Mouse (Mus musculus) adrenal gland, adult 2 months (tissue): ENCODE measurements at regions not wholly inside any gene's neighbourhood (a gene's known extent, or its start where the extent isn't known, plus 50 kb on each side); places are given as distances from the start of the nearest gene placed in this dataset.

ENCODE experiments used
- DNase-seq: peaks from one replicate; pipeline ENCODE4 v3.0.0; 2021

DNA sequence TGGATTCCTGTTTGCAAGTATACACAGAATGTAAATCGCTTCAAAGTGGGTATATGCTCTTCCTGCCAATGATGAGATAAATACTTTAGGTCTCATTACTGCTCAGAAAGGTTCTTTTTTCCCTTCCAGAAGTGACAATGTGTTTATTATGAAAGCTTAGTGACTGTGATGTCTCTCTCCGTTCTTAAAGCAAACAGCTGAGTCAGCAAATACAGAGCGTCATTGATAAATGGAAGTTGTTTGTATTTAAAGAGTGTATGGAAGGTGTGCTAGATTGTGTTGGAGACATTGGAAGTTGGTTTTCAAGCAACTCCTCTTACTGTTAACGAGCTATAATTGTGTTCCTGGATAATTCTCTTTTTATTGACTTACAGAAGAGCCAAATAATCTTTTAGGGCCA lies 408.0 kb downstream of the Prr30 start:
- DNase-seq, result no peak

DNA sequence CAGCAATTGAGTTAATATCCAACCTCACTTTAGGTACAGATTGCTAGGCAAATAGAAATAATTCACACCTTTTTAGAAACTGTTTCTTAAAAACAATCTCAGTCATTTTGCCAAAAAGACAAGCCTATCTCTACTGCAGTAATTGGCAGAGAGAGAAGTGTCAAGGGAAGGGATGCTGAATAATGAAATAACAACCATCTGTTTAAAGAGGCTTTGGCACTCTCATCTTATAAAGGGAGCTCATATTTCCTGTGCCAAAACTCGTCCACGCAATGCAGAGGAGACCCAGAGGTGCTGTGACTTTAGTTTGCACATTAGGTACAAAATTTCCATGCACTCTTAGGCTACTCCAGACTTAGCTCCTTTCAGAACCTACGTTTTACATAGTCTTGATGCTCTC lies 418.2 kb downstream of the Prr30 start:
- no peak for DNase-seq

DNA sequence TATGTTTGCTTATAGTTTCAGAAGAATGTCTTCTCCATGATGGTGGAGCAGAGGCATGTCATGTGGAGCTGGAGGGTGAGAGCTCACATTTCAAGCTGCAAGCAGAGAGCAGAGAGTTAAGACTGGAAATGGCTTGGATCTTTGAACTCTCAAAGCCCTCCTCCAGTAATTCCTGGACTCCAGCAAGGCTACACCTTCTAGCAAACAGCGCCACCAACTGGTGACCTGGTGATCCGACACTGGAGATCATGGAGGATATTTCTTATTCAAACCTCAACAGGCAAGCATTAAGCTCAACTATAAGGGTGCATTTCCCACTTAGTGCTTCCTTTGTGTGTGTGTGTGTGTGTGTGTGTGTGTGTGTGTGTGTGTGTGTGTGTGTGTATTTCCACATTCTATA lies 446.2 kb downstream of the Prr30 start:
- DNase-seq, result peak; percentile 8

DNA sequence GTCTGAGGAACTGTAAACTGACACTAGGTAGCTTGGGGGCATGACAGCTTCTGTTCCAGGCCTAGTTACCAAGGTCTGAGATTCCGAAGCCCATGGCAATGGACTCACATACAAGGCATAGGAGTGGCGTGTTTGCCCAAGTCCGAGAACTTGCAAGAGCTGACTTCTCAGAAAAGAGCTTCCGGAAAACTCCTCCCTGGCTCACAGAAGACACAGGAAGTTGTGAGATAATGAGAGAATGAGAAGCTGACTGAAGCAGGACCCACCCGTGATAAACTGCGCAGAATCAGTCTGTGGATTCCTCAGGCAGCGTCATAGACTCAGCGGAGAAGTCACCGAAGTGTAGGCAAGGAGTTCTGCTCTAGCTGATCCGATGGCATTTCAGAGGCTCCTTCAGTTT lies 447.4 kb downstream of the Prr30 start:
- no peak for DNase-seq

DNA sequence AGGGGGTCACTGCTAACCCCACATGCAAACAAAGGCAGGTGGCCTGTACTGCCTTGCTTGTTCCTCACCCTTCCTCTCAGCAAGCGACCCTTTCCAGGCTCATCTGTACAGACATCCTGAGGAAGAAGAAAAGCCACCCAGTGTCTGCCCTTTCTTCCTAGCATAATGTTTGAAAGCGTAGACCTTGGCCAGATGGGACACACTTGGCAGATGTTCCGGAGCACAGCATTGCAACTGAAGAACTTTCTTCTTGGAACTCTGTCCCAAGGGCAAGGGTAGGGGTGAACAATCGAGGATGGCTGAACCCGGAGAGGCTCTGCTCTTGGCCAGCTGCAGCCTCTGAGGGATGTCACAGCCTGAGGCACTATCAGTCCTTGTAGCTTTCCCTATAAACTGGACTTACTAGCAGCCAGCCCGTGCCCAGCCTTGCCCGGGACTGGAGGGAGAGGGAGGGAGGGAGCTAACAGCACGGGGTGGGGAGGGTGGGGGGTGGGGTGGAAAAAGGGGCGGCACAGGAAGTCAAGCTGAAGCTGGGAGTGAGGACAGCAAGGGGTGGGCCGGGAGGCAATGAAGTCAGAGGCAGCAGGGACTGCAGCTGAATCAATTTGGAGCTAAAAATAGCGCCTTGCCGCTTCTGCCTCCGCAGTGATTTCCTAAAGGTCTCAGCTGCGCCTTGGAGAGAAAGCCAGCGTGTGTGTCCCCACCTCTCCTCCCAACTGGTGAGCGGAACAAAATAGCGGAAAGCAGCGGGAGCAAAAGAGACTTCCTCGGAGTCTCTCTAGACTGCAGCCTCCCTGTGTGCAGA lies 450.2 kb downstream of the Prr30 start:
- DNase-seq, result peak; percentile 82

DNA sequence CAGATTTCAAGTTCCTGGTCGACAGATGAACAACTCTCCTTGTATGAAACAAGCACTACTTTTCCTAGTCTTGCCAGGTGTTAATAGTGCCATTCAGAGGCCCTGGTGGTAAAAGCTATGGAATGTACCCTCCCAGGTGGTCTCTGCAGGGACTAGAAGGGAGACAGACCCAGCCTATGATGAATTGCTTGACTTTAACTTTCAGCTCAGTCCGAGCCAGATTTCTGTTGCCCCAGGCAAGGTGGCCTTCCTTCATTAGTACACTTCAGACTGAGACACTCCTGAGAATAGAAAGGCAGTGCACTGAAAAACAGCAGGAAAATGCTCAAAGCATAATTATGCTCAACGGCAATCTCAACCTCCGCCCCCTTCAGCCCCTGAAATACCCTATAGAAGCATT lies 450.8 kb upstream of the Klf12 start:
- no peak for DNase-seq

DNA sequence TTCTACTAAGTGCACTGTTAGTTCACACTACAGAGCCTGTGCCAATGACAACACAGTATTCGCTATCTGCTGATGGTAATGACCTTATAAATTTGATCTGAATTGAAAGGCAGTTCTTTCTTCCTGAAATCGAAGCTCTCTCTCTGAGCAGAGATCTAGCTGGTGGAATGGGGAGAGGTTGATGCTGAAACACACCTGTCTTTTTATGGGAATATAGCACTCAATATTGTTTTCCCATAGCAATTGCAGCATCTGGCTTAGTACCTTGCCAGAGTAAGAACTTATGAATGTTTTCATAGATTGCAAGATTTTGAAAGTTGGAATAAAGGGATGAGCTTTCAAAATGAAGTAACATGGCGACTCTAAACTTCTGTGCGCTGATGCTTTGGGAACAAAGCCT lies 444.0 kb upstream of the Klf12 start:
- DNase-seq, result no peak

DNA sequence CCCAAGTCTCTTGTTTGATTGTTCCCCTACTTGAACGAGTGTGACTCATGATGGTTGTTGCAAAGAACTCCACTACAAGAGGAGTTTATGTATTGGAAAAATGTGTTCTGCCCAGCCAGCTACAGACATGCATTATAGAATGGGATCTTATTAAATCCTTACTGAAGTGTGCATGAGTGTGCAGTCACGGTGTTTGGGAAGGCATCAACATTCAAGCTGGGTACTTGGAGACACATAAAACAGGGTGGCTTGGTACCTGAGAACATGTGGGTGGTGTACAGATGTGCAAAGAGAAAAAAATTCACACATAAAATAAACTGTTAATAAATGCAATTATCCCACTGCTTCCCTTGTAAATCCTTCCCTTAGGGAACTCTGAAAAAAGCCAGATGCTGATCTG lies 443.2 kb upstream of the Klf12 start:
- DNase-seq, result no peak

DNA sequence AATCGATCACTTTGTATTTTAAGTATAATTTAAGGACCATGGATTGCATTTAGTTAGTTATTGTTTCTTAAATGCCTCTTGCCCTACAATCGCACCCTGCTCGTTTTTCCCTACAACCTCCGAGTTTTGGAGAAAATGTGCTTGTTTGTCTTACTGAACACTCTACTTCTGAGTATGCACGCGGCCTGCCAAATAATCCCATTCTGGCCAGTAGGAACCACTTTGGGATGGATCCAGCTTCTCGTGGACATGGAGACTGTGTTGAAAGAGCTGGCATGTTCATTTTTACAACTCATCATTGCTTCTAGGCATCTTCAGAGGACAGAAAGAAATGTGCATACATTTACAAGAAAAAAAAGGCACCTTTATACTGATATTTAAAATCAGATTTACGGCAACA lies 440.5 kb upstream of the Klf12 start:
- no peak for DNase-seq

DNA sequence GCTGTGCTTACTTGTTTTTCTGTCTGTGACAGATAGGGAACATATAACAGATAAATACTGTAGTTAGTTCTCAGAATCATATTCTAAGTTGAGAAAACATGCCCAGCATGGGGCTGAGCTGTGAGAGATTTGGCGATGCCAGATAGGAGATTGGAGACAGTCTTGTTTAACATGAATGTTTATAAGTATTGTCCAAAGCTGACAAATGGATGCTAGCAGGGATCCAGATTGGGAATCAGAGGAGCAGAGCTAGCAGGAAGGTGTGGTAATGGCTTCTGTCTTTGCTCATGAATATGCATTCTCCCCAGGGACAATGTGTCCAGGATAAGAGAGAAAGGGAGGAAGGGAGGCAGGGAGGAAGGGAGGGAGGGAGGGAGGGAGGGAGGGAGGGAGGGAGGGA lies 436.2 kb upstream of the Klf12 start:
- DNase-seq, result no peak

DNA sequence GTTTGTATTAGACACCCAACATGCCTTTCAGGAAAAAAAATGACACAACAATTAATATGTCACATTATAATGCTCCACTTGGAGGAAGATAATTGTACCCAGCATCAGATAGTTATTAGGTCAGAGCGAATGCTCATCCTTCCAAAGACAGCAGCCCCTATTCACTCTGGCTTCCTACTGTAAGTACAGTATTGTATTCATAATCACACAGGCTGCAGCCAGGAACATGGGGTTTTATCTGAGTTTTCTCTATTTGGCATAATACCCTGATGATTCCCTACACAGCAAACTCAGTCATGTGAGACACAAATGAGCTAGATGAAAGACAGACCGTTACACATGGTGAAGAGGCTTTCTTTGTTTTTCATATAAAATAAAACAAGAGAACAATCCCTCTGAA lies 430.5 kb upstream of the Klf12 start:
- no peak for DNase-seq

DNA sequence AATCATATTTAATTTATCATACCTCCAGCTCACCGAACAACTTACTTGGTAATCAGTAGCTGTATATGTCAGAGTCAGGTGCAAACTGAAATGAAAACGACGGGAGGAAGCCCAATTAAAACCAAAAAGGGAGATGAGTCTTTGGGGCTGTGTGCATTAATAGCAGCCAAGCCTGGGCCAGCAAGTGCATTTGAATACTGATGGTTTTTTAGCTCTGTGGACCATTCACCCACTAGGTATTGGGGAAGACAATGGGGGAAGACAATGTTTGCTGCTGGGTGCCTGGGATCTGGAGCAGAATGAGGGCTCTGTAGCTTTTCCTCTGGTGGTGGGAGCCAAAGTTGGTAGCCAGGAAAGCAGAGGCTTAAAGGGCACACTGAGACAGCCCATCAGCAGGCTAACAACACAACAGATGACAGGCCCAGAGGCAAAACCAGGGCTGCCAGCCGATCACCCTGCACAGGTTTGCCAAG lies 429.6 kb upstream of the Klf12 start:
- no peak for DNase-seq

DNA sequence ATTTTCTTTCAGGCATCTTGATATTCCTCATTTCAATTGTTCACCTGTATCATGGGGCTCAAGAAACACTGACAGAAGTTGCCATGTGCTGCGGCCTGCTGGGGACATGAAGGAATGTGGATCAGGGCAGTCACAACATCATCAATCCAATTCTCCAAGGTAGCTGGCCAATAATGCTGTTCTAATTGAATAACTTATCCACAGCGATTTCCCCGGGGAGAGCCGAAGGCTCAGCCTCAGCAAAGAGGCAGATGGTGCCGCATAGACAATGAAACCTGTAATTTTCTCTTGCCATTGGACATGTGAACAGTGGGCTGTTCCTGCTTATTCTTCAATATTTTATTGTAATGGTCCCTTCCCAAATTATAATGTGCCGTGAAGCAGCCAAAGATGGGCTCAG lies 429.1 kb upstream of the Klf12 start:
- no peak for DNase-seq

DNA sequence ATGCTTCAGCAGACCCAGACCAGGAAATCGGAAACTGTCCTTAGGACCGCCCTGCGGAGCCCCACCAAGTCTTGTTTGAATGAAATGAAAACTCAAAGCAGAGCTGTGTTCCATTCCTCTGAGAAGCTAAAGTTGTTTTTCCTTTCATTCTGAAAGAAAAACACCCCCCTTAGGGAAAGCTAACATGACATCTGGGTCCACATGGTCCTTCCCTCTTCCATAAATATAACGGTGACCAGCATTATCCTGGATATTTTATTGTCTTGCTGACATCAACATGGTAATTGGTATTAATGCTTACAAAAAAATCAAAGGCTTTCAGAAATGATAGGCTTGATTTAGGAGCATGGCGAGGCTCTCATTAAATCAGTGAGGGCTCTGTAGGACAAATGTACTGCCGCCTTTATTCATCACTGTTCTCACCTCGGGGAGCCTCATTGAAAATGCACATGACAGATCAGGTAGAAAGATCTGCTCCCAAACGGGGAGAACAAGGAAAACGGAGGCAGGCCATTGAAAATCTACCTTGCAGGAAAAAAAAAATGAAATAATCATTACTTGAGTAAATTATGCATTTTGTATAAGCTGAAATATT lies 381.0 kb upstream of the Klf12 start:
- DNase-seq, result no peak

DNA sequence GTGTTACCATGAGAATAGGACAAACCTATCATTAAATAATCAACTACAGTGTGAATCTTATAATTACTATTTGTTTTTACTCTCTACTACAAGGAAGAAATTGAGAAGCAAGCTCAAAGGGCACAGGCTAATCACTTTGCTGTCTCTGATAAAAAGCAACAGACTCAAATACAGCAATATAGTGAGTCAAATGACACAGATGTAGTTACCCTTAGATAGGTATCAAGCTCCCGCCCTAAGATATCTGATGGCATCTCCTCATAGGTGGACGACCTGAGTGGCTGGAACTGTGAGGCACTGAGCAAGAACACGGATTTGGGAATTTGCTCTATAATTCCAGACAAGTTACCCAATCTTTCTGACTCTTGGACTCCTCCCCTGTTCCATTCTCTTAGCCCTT lies 379.7 kb upstream of the Klf12 start:
- no peak for DNase-seq

DNA sequence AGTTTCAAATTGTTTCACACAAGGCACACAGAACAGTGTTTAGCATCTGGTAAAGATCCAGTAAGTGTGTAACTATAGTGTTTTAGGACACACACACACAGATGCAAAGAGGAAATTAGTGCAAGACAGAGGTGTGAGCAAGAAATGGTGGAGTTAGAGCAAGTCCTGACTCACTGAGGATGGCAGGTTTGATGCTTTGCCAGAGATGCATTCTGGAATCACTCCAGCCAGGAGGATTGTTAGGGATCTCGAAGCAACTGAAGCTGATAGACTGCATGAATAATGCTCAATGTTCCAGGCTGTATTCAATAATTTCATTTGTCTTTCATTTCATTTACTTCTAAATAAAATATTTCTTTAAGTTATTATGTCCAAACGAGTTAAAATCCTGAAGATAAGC lies 357.6 kb upstream of the Klf12 start:
- DNase-seq, result no peak

DNA sequence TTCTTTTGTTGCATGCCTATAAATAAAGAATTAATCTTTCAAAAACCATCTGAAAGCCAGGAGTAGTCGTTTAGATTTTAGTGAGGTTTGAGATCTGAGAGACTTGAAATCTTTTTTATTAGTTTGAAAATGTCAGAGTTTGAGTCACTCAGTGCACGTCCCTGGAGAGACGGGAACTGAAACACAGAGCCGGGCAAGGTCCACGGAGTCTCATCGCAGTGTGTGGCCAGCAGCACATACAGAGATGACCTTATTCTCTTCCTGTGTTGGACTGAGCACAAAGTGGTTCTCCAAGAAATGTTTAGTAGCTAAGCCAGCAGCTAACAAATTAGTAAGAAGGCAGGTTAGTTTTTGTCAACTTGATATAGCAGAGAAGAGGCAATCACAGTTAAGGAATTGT lies 350.0 kb upstream of the Klf12 start:
- peak; percentile 70 for DNase-seq

DNA sequence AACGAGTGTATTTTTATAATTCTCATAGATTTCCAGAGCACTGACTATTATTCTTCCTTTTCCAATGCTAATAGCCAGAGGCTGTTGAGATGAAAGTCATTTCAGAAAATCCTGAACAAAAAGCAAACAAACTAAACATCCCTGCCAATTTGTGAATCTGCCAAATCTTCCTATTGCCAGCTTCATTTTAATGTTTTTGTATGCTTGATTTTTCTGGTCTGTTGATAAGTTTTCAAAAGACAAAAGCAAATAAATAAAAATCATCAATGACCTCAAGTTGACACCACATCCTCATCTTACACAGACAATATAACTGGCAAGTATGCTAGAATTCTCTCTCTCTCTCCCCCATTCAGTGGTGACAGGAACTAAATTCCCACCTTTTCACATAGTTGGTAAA lies 347.2 kb upstream of the Klf12 start:
- no peak for DNase-seq

DNA sequence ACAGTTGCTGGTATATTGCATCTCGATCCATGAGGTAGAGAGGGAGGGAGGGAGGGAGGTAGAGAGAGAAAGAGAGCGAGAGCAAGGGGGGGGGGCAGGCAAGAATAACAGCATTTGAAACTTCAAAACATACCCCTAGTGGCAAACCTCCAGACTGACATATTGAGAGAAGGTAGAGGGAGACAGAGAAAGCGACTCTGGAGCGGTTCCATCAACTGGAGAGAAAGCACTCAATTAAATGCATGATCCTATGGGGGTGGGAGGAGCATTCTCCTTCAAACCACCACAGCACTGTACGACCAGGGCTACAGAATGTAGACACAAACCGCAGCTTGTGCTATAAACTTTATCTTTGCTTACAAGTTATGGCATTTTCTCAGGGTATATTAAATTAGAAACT lies 345.7 kb upstream of the Klf12 start:
- no peak for DNase-seq

DNA sequence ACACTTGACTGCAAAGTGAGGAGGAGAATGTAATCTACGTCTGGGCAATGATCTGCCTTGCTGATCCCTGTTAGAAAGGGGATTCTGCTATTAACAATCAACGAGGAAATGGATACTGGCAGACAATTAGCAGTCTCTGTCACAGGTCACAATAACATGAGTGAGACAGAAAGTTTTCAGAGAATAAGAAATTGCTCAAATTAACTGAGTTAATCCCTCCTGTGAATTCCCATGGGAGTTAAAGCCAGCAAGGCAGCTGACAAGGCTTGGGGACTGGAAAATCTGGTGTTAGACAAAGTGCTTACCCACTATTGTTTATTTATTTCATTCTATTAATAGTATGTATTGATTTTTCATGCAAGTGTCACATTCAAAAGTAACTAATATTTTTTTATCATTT lies 343.0 kb upstream of the Klf12 start:
- DNase-seq, result no peak

DNA sequence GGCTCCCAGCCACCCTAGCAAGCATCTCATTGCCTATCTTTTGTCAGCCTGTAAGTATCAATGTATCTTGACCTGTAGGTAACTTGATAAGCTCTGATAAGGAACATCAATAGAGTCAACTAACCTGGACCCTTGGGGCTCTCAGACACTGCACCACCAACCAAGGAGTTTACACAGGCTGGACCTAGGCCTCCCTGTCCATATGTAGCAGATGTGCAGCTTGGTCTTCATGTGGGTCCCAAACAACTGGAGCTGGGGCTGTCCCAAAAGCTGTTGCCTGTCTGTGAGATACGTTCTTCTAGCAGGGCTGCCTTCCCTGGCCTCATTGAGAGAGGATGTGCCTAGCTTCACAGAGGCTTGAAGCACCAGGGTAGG lies 335.2 kb upstream of the Klf12 start:
- no peak for DNase-seq

DNA sequence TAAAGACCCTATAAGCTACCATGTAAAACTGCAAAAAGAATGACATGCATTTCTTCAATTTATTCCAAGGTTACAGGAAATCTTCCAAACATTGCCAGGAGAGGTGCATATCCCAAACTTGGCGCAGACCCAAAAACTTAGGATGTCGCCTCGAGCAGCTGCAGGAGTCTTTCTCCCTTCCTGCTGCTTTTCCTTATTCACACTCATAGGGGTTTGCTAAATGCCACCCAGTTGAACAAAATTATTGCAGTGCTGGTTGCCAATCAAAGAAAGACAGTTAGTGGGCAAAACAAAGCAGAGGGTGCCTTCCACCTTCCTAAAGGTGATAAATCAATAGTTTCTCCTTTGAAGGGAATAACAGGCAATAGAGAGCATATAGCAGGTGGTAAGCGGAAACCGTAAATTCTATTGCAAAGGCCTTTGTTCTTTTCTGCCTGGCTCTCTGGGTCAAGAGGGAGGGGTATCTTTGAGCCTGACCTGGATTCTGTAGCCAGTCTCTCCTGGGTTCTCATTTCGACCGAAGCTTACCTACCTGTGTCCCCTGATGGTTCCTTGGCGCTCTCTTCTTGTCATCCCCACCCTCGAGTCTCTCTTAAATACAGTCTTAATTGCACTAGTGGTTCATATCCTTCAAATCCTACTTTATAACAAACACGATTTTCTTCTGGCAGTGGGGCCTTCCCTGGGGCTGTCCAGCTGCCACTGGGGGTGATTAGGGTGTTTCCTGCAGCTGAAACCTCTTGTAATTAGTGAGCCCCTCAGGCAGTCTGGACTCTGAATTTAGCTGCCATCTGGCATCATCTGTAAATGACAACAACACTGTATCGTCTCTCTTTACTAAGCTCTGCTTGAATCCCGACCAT lies 334.5 kb upstream of the Klf12 start:
- no peak for DNase-seq
